Mouse (Mus musculus) stomach, embryonic 15.5 days (tissue): ENCODE results near the gene Parva. TPM values are rescaled to one million over a fixed set of nuclear protein-coding genes. Genes with fewer than 3 reads are reported as not detected.

ENCODE experiments used
- ATAC-seq: fragments of 200-750 bp; cut with Nextera tagmentation; 2 replicates; pipeline ENCODE4 v1.8.0; 2017; ENCODE audit warnings: low read depth, moderate number of reproducible peaks, moderate TSS enrichment; ENCODE audit not compliant: insufficient read depth, low FRiP score
- H3K27ac ChIP-seq: fragments of 300-500 bp; sonication (generic); 2 replicates; pipeline ENCODE4 v1.5.1; 2015; ENCODE audit warnings: mild to moderate bottlenecking, inconsistent platforms
- H3K27me3 ChIP-seq: fragments of 300-500 bp; sonication (generic); replicated peaks from 2 replicates; pipeline ENCODE4 v1.6.1; 2015; ENCODE audit warnings: inconsistent platforms
- H3K36me3 ChIP-seq: fragments of 300-500 bp; sonication (generic); 2 replicates; pipeline ENCODE4 v1.6.1; 2015; ENCODE audit warnings: inconsistent platforms
- H3K4me1 ChIP-seq: fragments of 300-500 bp; sonication (generic); 2 replicates; pipeline ENCODE4 v1.6.1; 2015; ENCODE audit warnings: inconsistent platforms
- H3K4me2 ChIP-seq: fragments of 300-500 bp; sonication (generic); 2 replicates; pipeline ENCODE4 v1.6.1; 2015; ENCODE audit warnings: mild to moderate bottlenecking, inconsistent platforms
- H3K4me3 ChIP-seq: fragments of 300-500 bp; sonication (generic); replicated peaks from 2 replicates; pipeline ENCODE4 v1.5.1; 2015; ENCODE audit warnings: inconsistent platforms
- H3K9ac ChIP-seq: fragments of 300-500 bp; sonication (generic); 2 replicates; pipeline ENCODE4 v1.6.1; 2015; ENCODE audit warnings: inconsistent platforms
- H3K9me3 ChIP-seq: fragments of 300-500 bp; sonication (generic); 2 replicates; pipeline ENCODE4 v1.6.1; 2016; ENCODE audit warnings: inconsistent platforms
- WGBS: fragments of 180-500 bp; shearing (Covaris S2); methylation state at CpG from one replicate; pipeline ENCODE4 v1.1.7; 2015; 5-methylcytosine and 5-hydroxymethylcytosine counted together
- polyA plus RNA-seq: library from polyadenylated mRNA; unstranded; fragments of >200 nt; fragmentation: Nextera tagmentation; extraction: Ambion mirVana; gene quantifications from 2 replicates; pipeline ENCODE4 v1.2.1, GENCODE M21; 2015

Parva gene
- polyA plus RNA-seq, 1 experiment from 2014 or later = 101 TPM

- ATAC-seq = no peak
- Histone ChIP-seq H3K4me2 (no peak overlapping the region), H3K9me3 (no peaks in the 10 kb centered on the region), H3K27me3 (no peaks in the 10 kb centered on the region), H3K4me3 (no peak overlapping the region), H3K9ac (no peak overlapping the region), H3K27ac (no peak overlapping the region), H3K4me1 (peaks cover 27% of the 10 kb centered on the region), H3K36me3 (no peaks in the 10 kb centered on the region)
- 84% methylated on average over 7 of the region's 7 CpGs for WGBS
Measured at GRCm38 (mm10) chr7:112482572-112482971, 55.3 kb downstream of the Parva start.

- no peak for ATAC-seq
- Histone ChIP-seq H3K27ac (no peak overlapping the region), H3K36me3 (no peaks in the 10 kb centered on the region), H3K4me2 (no peak overlapping the region), H3K9me3 (no peaks in the 10 kb centered on the region), H3K4me3 (no peak overlapping the region), H3K27me3 (no peaks in the 10 kb centered on the region), H3K4me1 (peaks cover 27% of the 10 kb centered on the region), H3K9ac (no peak overlapping the region)
- WGBS = 36% methylated on average over 2 of the region's 2 CpGs
Measured at GRCm38 (mm10) chr7:112483382-112483781, 56.1 kb downstream of the Parva start.

DNA sequence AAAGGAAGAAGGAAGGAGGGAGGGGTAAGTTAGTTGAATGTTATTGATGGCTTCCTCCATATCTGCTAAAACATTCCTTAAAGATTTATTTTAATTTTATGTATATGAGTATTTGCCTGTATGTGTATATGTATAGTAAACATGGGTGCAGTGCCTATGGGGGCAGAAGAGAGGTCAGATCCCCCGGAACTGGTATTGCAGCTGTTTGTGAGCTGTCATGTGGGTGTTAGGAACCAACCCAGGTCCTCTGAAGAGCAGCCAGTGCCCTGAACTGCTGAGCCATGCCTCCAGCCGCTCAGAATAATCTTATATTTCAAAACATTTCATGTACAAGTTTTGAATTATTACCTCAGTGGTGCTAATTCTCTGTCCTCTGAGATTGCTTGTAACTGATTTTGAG, 63.5 kb downstream of the Parva start:
- 24% methylated on average over 2 of the region's 2 CpGs for WGBS
- Histone ChIP-seq H3K4me2 (no peak overlapping the region), H3K27me3 (no peaks in the 10 kb centered on the region), H3K9ac (no peak overlapping the region), H3K4me3 (no peak overlapping the region), H3K27ac (peak overlapping the region; percentile 44; the same call in 1 of the 2 replicates), H3K36me3 (no peaks in the 10 kb centered on the region), H3K4me1 (peaks cover 11% of the 10 kb centered on the region; the same call in 1 of the 2 replicates), H3K9me3 (no peaks in the 10 kb centered on the region)
- ATAC-seq = no peak

DNA sequence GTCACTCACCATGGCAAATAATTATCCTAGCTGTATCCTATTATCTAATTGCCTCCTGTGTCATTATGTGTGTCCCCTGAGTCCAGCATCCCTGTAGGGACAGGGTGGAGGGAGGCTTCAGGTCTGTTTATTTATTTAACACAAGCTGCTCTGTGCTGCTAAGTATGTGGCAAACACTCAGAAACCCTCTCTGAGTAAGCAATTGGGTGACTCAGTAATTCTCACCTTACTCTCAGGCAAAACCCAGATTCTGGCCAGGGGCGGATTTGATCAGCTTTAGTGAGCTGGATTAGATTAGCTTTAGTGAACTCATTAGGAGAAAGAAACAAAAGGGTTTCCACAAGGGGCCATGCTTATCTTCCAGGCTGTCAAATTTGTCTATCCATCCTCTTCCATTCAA, 64.4 kb downstream of the Parva start:
- no peak overlapping the region for H3K4me3 ChIP-seq
- no peak overlapping the region for H3K4me2 ChIP-seq
- 0 out of 2 replicates have a peak overlapping the region, but pooled peaks have one; percentile 26 for H3K27ac ChIP-seq
- WGBS = 64% methylated on average over 1 of the region's 1 CpGs
- no peaks in the 10 kb centered on the region for H3K27me3 ChIP-seq
- no peak for ATAC-seq
- H3K4me1 ChIP-seq = peaks cover 15% of the 10 kb centered on the region; the same call in 1 of the 2 replicates
- H3K9ac ChIP-seq = no peak overlapping the region
- no peaks in the 10 kb centered on the region for H3K36me3 ChIP-seq
- no peaks in the 10 kb centered on the region for H3K9me3 ChIP-seq

GRCm38 (mm10) chr7:112495950-112496349, 68.6 kb downstream of the Parva start:
- no peaks in the 10 kb centered on the region for H3K36me3 ChIP-seq
- no peak overlapping the region for H3K9ac ChIP-seq
- no peaks in the 10 kb centered on the region for H3K27me3 ChIP-seq
- peak overlapping the region; percentile 88 for H3K27ac ChIP-seq
- 53% methylated on average over 8 of the region's 8 CpGs for WGBS
- H3K4me3 ChIP-seq = no peak overlapping the region
- peaks cover 37% of the 10 kb centered on the region for H3K4me1 ChIP-seq
- H3K9me3 ChIP-seq = no peaks in the 10 kb centered on the region
- no peak overlapping the region for H3K4me2 ChIP-seq
- ATAC-seq = no peak

DNA sequence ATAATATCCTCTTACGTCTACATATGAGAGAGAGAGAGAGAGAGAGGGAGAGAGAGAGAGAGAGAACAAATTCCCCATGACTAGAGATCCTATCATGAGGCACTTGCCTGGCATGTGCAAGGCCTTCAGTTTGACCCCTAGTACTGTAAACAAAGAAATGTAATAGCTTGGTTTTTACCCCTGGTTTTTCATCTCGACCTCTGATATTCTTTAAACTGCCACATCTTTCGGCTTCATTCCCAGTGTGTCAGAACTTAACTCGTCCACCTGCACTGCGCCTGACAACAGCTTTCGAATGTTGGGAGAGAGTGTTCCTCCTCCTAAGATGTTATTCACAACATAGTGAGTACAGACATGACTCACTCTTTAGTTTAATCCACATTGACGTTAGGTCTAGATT, 69.6 kb downstream of the Parva start:
- 32% methylated on average over 7 of the region's 7 CpGs for WGBS
- Histone ChIP-seq H3K27ac (peak overlapping the region; percentile 88; the same call in 1 of the 2 replicates), H3K4me2 (no peak overlapping the region), H3K36me3 (no peaks in the 10 kb centered on the region), H3K4me3 (no peak overlapping the region), H3K4me1 (peaks cover 44% of the 10 kb centered on the region), H3K9me3 (no peaks in the 10 kb centered on the region), H3K9ac (no peak overlapping the region), H3K27me3 (no peaks in the 10 kb centered on the region)
- ATAC-seq = no peak

DNA sequence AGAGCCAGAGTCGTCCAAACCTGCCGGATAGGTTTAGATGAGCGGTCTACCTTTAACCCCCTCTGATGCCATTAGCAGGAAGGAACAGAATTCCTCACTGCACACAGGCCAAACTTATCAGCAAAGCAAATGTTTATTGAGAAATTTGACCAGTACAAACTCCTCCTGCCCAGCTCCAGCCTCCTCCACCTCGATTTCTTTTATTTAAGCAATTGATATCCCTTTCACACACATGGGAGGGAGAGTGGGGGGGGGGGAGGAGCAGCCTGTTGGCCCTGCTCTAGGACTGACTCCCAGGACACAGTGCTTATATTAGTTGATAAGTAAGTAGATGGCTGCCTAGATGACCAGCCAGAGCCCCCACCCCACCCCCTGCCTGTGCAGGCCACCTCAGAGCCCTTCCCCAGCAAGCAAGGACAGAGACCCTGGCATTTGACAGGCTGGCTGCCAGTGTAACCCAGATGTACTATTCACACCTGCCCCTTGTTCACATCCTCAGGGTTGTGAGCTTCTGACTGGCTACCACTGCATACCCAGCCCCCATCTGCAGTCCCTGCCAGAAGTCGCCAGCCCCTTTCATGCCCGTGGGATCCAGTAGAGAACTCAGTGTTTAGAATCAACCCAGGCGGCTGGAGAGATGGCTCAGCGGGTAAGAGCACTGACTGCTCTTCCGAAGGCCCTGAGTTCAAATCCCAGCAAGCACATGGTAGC, 71.4 kb downstream of the Parva start:
- 0 out of 2 replicates have a peak overlapping the region, but pooled peaks have one; percentile 13 for H3K4me2 ChIP-seq
- 37% methylated on average over 9 of the region's 9 CpGs for WGBS
- H3K9me3 ChIP-seq = no peaks in the 10 kb centered on the region
- H3K27ac ChIP-seq = peak overlapping the region; percentile 88
- H3K4me1 ChIP-seq = peaks cover 62% of the 10 kb centered on the region
- no peaks in the 10 kb centered on the region for H3K27me3 ChIP-seq
- H3K4me3 ChIP-seq = no peak overlapping the region
- no peaks in the 10 kb centered on the region for H3K36me3 ChIP-seq
- peak; percentile 65 for ATAC-seq
- no peak overlapping the region for H3K9ac ChIP-seq

DNA sequence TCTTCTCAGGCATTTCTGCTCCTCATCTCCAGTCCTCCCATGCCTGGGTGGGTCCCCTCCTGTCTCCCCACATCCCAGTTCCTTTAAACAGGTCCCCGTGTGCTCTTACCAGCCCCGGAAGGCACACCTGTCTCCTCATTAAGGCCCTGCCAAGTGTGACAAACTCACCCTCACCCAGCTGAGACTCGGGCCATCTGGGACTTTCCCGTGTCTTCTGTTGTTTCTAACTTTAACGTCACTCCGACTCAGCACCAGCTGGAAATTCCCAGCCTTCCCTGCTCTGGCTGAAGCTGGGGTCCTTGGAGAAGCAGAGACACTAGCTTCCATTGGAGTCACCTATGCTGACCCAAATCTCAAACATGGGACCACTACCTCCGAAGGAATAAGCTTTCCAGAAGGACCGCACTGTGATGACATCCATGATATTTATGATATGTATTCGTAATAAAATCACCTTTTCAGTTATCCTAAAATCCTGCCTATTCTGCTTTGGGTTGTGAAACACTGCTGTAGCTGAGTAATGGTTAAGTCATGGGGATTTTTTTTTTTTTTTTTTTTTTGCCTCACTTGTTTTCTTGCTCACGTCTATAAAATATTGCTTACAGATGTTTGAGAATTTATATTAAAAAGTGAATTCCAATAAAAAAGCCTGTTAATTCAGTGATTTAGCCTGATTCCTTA, 72.3 kb downstream of the Parva start:
- WGBS = 16% methylated on average over 10 of the region's 10 CpGs

GRCm38 (mm10) chr7:112500134-112500490, 72.8 kb downstream of the Parva start:
- H3K9me3 ChIP-seq = no peaks in the 10 kb centered on the region
- H3K4me3 ChIP-seq = no peak overlapping the region
- no peaks in the 10 kb centered on the region for H3K27me3 ChIP-seq
- no peak for ATAC-seq
- peaks cover 61% of the 10 kb centered on the region for H3K4me1 ChIP-seq
- H3K36me3 ChIP-seq = no peaks in the 10 kb centered on the region
- H3K9ac ChIP-seq = no peak overlapping the region
- WGBS = 6% methylated on average over 7 of the region's 7 CpGs
- H3K4me2 ChIP-seq = no peak overlapping the region
- H3K27ac ChIP-seq = peak overlapping the region; percentile 88

More for the DNA sequence above, 72.3 kb downstream of the Parva start:
- Histone ChIP-seq H3K4me3 (no peak overlapping the region), H3K9me3 (no peaks in the 10 kb centered on the region), H3K27me3 (no peaks in the 10 kb centered on the region), H3K4me2 (no peak overlapping the region), H3K36me3 (no peaks in the 10 kb centered on the region), H3K9ac (no peak overlapping the region), H3K27ac (peak overlapping the region; percentile 88), H3K4me1 (peaks cover 64% of the 10 kb centered on the region)
- no peak for ATAC-seq

DNA sequence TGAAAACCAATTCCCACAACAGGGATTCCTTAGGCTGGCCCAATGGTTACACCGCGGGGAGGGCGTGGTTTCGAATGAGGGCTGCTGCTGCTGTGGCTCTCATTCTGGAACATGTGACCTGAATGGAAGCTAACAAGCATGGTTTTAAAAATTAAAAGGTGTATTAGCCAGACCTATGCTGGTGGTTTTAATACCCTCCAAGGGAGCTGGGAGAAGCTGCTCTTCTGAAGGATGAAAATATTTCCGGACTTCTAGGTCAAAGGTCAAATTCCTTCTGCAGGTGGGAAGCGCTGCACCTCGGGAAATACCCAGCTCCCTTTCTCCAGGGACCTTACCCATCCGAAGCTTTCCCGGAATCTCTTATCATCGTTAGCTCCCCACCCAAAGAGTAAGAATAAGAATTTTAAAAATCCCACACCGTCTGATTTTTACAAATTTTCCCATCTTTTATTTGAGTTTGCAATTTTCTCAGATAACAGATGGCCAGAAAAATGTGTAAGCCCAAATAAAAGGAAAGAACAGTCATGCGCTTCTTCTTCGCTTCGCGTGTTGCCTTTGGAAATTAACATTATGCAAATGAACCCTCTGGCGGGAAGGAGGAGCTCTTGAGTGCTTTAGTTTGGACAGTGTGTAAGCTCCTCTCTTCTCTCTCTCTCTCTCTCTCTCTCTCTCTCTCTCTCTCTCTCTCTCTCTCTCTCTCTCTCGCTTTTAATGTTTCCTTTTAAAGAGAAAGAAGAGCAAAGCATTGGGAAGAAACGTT, 74.9 kb downstream of the Parva start:
- WGBS = 21% methylated on average over 18 of the region's 18 CpGs
- peak overlapping the region; percentile 27 for H3K4me2 ChIP-seq
- no peak for ATAC-seq
- no peaks in the 10 kb centered on the region for H3K9me3 ChIP-seq
- H3K4me3 ChIP-seq = no peak overlapping the region
- H3K9ac ChIP-seq = no peak overlapping the region
- no peaks in the 10 kb centered on the region for H3K27me3 ChIP-seq
- H3K36me3 ChIP-seq = no peaks in the 10 kb centered on the region
- peaks cover 52% of the 10 kb centered on the region for H3K4me1 ChIP-seq
- H3K27ac ChIP-seq = peak overlapping the region; percentile 96

- peak overlapping the region; percentile 96 for H3K27ac ChIP-seq
- 0 out of 2 replicates have a peak, but pooled peaks have one; percentile 23 for ATAC-seq
- no peaks in the 10 kb centered on the region for H3K9me3 ChIP-seq
- peak overlapping the region; percentile 27 for H3K4me2 ChIP-seq
- peak overlapping the region; percentile 23; the same call in 1 of the 2 replicates for H3K9ac ChIP-seq
- no peaks in the 10 kb centered on the region for H3K36me3 ChIP-seq
- 22% methylated on average over 5 of the region's 5 CpGs for WGBS
- no peak overlapping the region for H3K4me3 ChIP-seq
- H3K27me3 ChIP-seq = no peaks in the 10 kb centered on the region
- peaks cover 55% of the 10 kb centered on the region for H3K4me1 ChIP-seq
Measured at GRCm38 (mm10) chr7:112502845-112503244, 75.5 kb downstream of the Parva start.

DNA sequence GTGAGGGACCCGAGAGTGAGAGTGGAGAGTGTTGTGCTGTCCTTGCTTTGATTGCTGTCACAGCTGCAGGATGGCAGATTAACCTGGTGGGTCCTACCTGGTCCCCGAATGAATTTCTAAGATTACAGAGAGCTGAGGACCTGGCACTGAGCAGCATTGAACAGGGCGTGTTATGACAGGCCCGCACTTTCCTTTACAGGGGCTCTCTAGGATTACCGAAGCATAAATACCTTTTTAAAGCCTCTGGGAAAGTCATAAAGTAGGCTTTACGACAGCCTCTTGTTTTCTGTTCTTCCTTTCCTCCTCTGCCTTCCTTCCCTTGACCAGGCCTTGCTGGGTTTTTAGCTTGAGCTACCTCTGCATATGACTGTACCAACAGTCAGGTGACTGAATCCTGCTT, 76.1 kb downstream of the Parva start:
- no peak overlapping the region for H3K4me3 ChIP-seq
- ATAC-seq = no peak
- H3K27me3 ChIP-seq = no peaks in the 10 kb centered on the region
- no peaks in the 10 kb centered on the region for H3K36me3 ChIP-seq
- H3K4me1 ChIP-seq = peaks cover 53% of the 10 kb centered on the region
- H3K9me3 ChIP-seq = no peaks in the 10 kb centered on the region
- H3K27ac ChIP-seq = peak overlapping the region; percentile 96
- H3K4me2 ChIP-seq = peak overlapping the region; percentile 11; the same call in 1 of the 2 replicates
- H3K9ac ChIP-seq = no peak overlapping the region; the same call in 1 of the 2 replicates
- WGBS = 39% methylated on average over 6 of the region's 6 CpGs
